Mouse (Mus musculus) left cerebral cortex, postnatal 25 days (tissue): Measurements from ENCODE around the gene Tmprss7. TPM values are rescaled to one million over a fixed set of nuclear protein-coding genes. Genes with fewer than 3 reads are reported as not detected.
A peak's percentile ranks its signal among the peaks of the same experiment; 100 is the strongest.

Experiments
- DNase-seq, 2 experiments: peaks; one replicate each; pipeline ENCODE4 v3.0.0; 2022; ENCODE audit warnings: low spot score in 2 of 2, mixed read lengths in 1 of 2
- intact Hi-C: fragments of 180-260 bp; cut with DNase I; formaldehyde crosslinking; loops from one replicate; pipeline ENCODE4 v1.15.1; 2025
- total RNA-seq, 2 experiments: library from RNA; stranded (reverse); gene quantifications; 2 replicates each; pipeline ENCODE4 v1.2.3; 2021

Tmprss7 gene
- total RNA-seq, 2 experiments from 2014 or later, result 2.8 to 4.4 TPM

- intact Hi-C loops, result no loop called here
- DNase-seq, result peak in 1 of 2 experiments; percentile 31
These were observed 607 bp downstream of the Tmprss7 start for GRCm38 (mm10) chr16:45692851-45693250.

GRCm38 (mm10) chr16:45690178-45690577 is 3.3 kb downstream of the Tmprss7 start:
- intact Hi-C loops, result loop anchor here (2.0 kb wide), 1 partner anchor 33 kb away; no protein-coding TSS in a partner anchor
- DNase-seq, result peak; percentile 54 to 85

- DNase-seq, result peak in 1 of 2 experiments; percentile 34
- intact Hi-C loops, result loop anchor here (10.0 kb wide), 1 partner anchor 128 kb away; no protein-coding TSS in a partner anchor
These were observed 6.6 kb downstream of the Tmprss7 start for GRCm38 (mm10) chr16:45686833-45687232.

GRCm38 (mm10) chr16:45685295-45685694 is 8.2 kb downstream of the Tmprss7 start:
- intact Hi-C loops, result loop anchor here (2.0 to 10.0 kb wide), 2 partner anchors 130 to 282 kb away; no protein-coding TSS in a partner anchor
- peak; percentile 20 to 85 for DNase-seq

GRCm38 (mm10) chr16:45684815-45685214 is 8.6 kb downstream of the Tmprss7 start:
- intact Hi-C loops, result loop anchor here (2.0 to 10.0 kb wide), 2 partner anchors 130 to 282 kb away; no protein-coding TSS in a partner anchor
- peak; percentile 71 to 72 for DNase-seq

GRCm38 (mm10) chr16:45676462-45676861 is 17.0 kb downstream of the Tmprss7 start:
- peak in 1 of 2 experiments; percentile 54 for DNase-seq

GRCm38 (mm10) chr16:45670005-45670404 is 23.5 kb downstream of the Tmprss7 start:
- intact Hi-C loops, result no loop called here
- DNase-seq, result peak in 1 of 2 experiments; percentile 59

More at GRCm38 (mm10) chr16:45676462-45676861, 17.0 kb downstream of the Tmprss7 start:
- intact Hi-C loops, result loop anchor here (5.0 kb wide), 1 partner anchor 484 kb away; no protein-coding TSS in a partner anchor

- intact Hi-C loops, result no loop called here
- no peak for DNase-seq
These were observed 25.3 kb downstream of the Tmprss7 start for GRCm38 (mm10) chr16:45668178-45668577.

GRCm38 (mm10) chr16:45666136-45666535 is 27.3 kb downstream of the Tmprss7 start:
- intact Hi-C loops, result no loop called here
- no peak for DNase-seq

GRCm38 (mm10) chr16:45662381-45662780 is 31.1 kb downstream of the Tmprss7 start:
- intact Hi-C loops, result no loop called here
- no peak for DNase-seq

- peak; percentile 35 to 87 for DNase-seq
- intact Hi-C loops, result loop anchor here (1.0 kb wide), 1 partner anchor 23 kb away; no protein-coding TSS in a partner anchor
These were observed 33.9 kb downstream of the Tmprss7 start for GRCm38 (mm10) chr16:45659596-45659995.

- no peak for DNase-seq
- intact Hi-C loops, result no loop called here
These were observed 35.2 kb downstream of the Tmprss7 start for GRCm38 (mm10) chr16:45658248-45658647.

GRCm38 (mm10) chr16:45657574-45658159 is 35.8 kb downstream of the Tmprss7 start:
- intact Hi-C loops, result no loop called here
- no peak for DNase-seq

GRCm38 (mm10) chr16:45654465-45654864 is 39.0 kb downstream of the Tmprss7 start:
- no peak for DNase-seq
- intact Hi-C loops, result no loop called here

GRCm38 (mm10) chr16:45653934-45654332 is 39.5 kb downstream of the Tmprss7 start, which contains the start of gene BC016579:
TSS of gene BC016579 (minus strand) at chr16:45654068.
- intact Hi-C loops, result no loop called here
- no peak for DNase-seq

GRCm38 (mm10) chr16:45653009-45653933 is 40.2 kb downstream of the Tmprss7 start:
- no peak for DNase-seq
- intact Hi-C loops, result no loop called here

- no peak for DNase-seq
- intact Hi-C loops, result no loop called here
These were observed 42.0 kb downstream of the Tmprss7 start for GRCm38 (mm10) chr16:45651497-45651896.

- intact Hi-C loops, result no loop called here
- DNase-seq, result no peak
These were observed 49.1 kb downstream of the Tmprss7 start for GRCm38 (mm10) chr16:45644380-45644779.

GRCm38 (mm10) chr16:45643944-45644343 is 49.5 kb downstream of the Tmprss7 start:
- no peak for DNase-seq
- intact Hi-C loops, result no loop called here

GRCm38 (mm10) chr16:45641301-45641700 is 52.2 kb downstream of the Tmprss7 start:
- no peak for DNase-seq
- intact Hi-C loops, result no loop called here
